Mouse (Mus musculus) layer of hippocampus, adult 9-10 months (tissue): Measurements from ENCODE around the gene Tcf7l1.

Experiments
- DNase-seq: peaks from one replicate; pipeline ENCODE4 v3.0.0; 2022; ENCODE audit warnings: low spot score

The Tcf7l1 gene

GRCm38 (mm10) chr6:72699467-72700126 lies 89.5 kb downstream of the Tcf7l1 start:
- DNase-seq = no peak

GRCm38 (mm10) chr6:72698559-72698958 lies 90.5 kb downstream of the Tcf7l1 start:
- no peak for DNase-seq

- no peak for DNase-seq
Measured at GRCm38 (mm10) chr6:72696601-72697335, 92.3 kb downstream of the Tcf7l1 start.

GRCm38 (mm10) chr6:72694791-72695204 lies 94.3 kb downstream of the Tcf7l1 start:
- no peak for DNase-seq

- DNase-seq = no peak
Measured at GRCm38 (mm10) chr6:72694047-72694790, 94.8 kb downstream of the Tcf7l1 start.

GRCm38 (mm10) chr6:72692469-72692868 lies 96.6 kb downstream of the Tcf7l1 start:
- no peak for DNase-seq

GRCm38 (mm10) chr6:72691549-72691948 lies 97.5 kb downstream of the Tcf7l1 start:
- DNase-seq = no peak

- DNase-seq = no peak
Measured at GRCm38 (mm10) chr6:72690595-72690994, 98.5 kb downstream of the Tcf7l1 start.

- DNase-seq = no peak
Measured at GRCm38 (mm10) chr6:72690001-72690400, 99.1 kb downstream of the Tcf7l1 start.

GRCm38 (mm10) chr6:72689046-72689445 lies 100.0 kb downstream of the Tcf7l1 start:
- no peak for DNase-seq

- no peak for DNase-seq
Measured at GRCm38 (mm10) chr6:72685165-72685564, 103.9 kb downstream of the Tcf7l1 start.

- no peak for DNase-seq
Measured at GRCm38 (mm10) chr6:72684260-72684805, 104.7 kb downstream of the Tcf7l1 start.

- DNase-seq = no peak
Measured at GRCm38 (mm10) chr6:72682238-72682637, 106.8 kb downstream of the Tcf7l1 start.

GRCm38 (mm10) chr6:72680936-72681335 lies 108.1 kb downstream of the Tcf7l1 start:
- no peak for DNase-seq

- DNase-seq = no peak
Measured at GRCm38 (mm10) chr6:72678631-72679030, 110.4 kb downstream of the Tcf7l1 start.

- DNase-seq = no peak
Measured at GRCm38 (mm10) chr6:72677510-72678220, 111.4 kb downstream of the Tcf7l1 start.

- DNase-seq = no peak
Measured at GRCm38 (mm10) chr6:72677079-72677478, 112.0 kb downstream of the Tcf7l1 start.

- DNase-seq = no peak
Measured at GRCm38 (mm10) chr6:72676376-72676775, 112.7 kb downstream of the Tcf7l1 start.

GRCm38 (mm10) chr6:72673751-72674150 lies 115.3 kb downstream of the Tcf7l1 start:
- DNase-seq = no peak

- no peak for DNase-seq
Measured at GRCm38 (mm10) chr6:72671129-72671528, 117.9 kb downstream of the Tcf7l1 start.

- no peak for DNase-seq
Measured at GRCm38 (mm10) chr6:72667021-72667420, 122.0 kb downstream of the Tcf7l1 start.

- DNase-seq = no peak
Measured at GRCm38 (mm10) chr6:72664290-72664689, 124.8 kb downstream of the Tcf7l1 start.
